In the genomic region with DNA sequence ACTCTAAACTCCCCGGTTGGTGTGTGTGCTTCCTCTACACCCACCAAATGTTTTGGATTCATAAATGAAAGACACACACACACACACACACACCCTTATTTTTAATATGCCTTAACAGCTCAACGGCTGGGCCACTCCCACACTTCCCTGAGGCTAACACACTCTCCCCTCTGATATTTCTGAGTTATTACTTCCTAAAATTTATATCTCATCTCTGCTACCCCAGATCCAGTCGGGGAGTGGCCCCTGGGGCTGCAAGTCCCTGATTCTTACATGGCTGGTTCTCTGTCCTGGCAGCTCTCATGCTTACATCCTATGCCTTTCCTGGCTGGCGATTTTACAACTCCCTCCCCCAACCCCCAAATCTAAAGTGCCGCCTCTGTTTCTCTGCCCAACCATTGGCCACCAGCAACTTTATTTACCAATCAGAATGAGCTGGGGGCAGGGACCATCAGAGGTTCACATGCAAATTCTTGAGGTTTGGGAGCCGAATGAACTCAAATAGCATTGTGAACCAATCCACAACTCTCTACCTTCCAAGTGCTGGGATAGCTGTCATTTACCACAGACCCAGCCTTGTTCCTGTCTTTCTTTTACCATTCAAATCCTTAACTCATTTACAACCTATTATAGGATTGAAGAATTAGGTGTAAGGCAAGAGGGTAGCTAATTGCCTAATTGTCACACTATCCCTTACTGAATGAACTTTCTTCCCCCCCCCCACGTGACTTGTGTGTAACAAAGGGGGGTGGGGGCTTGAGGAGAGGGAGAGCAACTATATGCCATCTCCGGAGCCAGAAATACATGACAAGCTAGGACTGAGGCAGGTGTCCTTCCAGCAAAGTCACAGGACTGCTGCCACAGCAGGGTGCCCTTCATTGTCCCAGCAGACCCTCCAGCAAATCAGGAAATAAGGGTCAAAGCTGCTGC, we compare ENCODE assay signal across 12 mouse cellular contexts. TPM values are rescaled to one million over a fixed set of nuclear protein-coding genes. Genes with fewer than 3 reads are reported as not detected.
DNase-seq lines count a peak whose midpoint lies in the region; ATAC-seq lines count a peak whose summit lies in the region.
"Had no signal": no experiment of that assay in that cellular context is flagged by ENCODE, and none has a peak within 500 bp of the region (broad histone marks: within the 10 kb centered on the region; RNA-seq: fewer than 3 reads in every experiment).

No protein-coding gene starts in this region.

- H3K9ac ChIP-seq in midbrain, embryonic 11.5 days (ENCODE audit: low read length) = no peak overlapping the region
- H3K9ac ChIP-seq in midbrain, embryonic 15.5 days = no peak overlapping the region
- no peak overlapping the region for H3K9ac ChIP-seq in embryonic facial prominence, embryonic 11.5 days (replicated peaks; ENCODE audit: low read length)

- H3K36me3 ChIP-seq in midbrain, embryonic 11.5 days (ENCODE audit: control insufficient read depth, insufficient read depth, low read length) = no peaks in the 10 kb centered on the region
- no peaks in the 10 kb centered on the region for H3K36me3 ChIP-seq in midbrain, embryonic 15.5 days (replicated peaks)
- H3K36me3 ChIP-seq in embryonic facial prominence, embryonic 11.5 days (replicated peaks; ENCODE audit: control insufficient read depth, insufficient read depth, low read depth, low read length) = no peaks in the 10 kb centered on the region

- H3K4me1 ChIP-seq in midbrain, embryonic 11.5 days (ENCODE audit: control insufficient read depth, insufficient read depth, low read length) = peaks cover 9% of the 10 kb centered on the region; the same call in 1 of the 2 replicates
- peaks cover 3% of the 10 kb centered on the region; the same call in 1 of the 2 replicates for H3K4me1 ChIP-seq in midbrain, embryonic 15.5 days
- no peaks in the 10 kb centered on the region for H3K4me1 ChIP-seq in embryonic facial prominence, embryonic 11.5 days (ENCODE audit: control insufficient read depth, insufficient read depth, low read length)

- H3K27me3 ChIP-seq in midbrain, embryonic 11.5 days (ENCODE audit: control insufficient read depth, insufficient read depth, low read length) = no peaks in the 10 kb centered on the region
- H3K27me3 ChIP-seq in midbrain, embryonic 15.5 days (replicated peaks) = no peaks in the 10 kb centered on the region
- H3K27me3 ChIP-seq in embryonic facial prominence, embryonic 11.5 days (ENCODE audit: control insufficient read depth, insufficient read depth, low read length) = no peaks in the 10 kb centered on the region
- H3K27me3 ChIP-seq: Patski had no signal

- no peak overlapping the region for H3K27ac ChIP-seq in midbrain, embryonic 11.5 days (ENCODE audit: low read depth, low read length)
- H3K27ac ChIP-seq in midbrain, embryonic 15.5 days = no peak overlapping the region
- H3K27ac ChIP-seq in embryonic facial prominence, embryonic 11.5 days (replicated peaks; ENCODE audit: low read depth, low read length) = no peak overlapping the region

- H3K4me3 ChIP-seq in midbrain, embryonic 11.5 days (ENCODE audit: low read depth, low read length) = no peak overlapping the region
- H3K4me3 ChIP-seq in midbrain, embryonic 15.5 days = no peak overlapping the region
- no peak overlapping the region for H3K4me3 ChIP-seq in embryonic facial prominence, embryonic 11.5 days (ENCODE audit: low read depth, low read length)

- H3K9me3 ChIP-seq in midbrain, embryonic 11.5 days (ENCODE audit: control insufficient read depth, low read length) = no peaks in the 10 kb centered on the region
- no peaks in the 10 kb centered on the region for H3K9me3 ChIP-seq in midbrain, embryonic 15.5 days
- H3K9me3 ChIP-seq in embryonic facial prominence, embryonic 11.5 days (replicated peaks; ENCODE audit: control insufficient read depth, low read length) = no peaks in the 10 kb centered on the region

- H3K4me2 ChIP-seq in midbrain, embryonic 11.5 days = no peak overlapping the region
- H3K4me2 ChIP-seq in midbrain, embryonic 15.5 days = no peak overlapping the region
- H3K4me2 ChIP-seq in embryonic facial prominence, embryonic 11.5 days (ENCODE audit: low read depth, low read length) = no peak overlapping the region

- ATAC-seq in midbrain, embryonic 11.5 days (ENCODE audit: low FRiP score) = peak; percentile 54
- ATAC-seq in midbrain, embryonic 15.5 days (replicated peaks) = no peak
- ATAC-seq in embryonic facial prominence, embryonic 11.5 days (replicated peaks; ENCODE audit: insufficient number of reproducible peaks, low FRiP score, low TSS enrichment, low read depth) = no peak
- ATAC-seq in megakaryocyte, adult 5-6 weeks (ENCODE audit: poor library complexity, severe bottlenecking) = 0 out of 2 replicates have a peak, but pooled peaks have one; percentile 46
- ATAC-seq: lung, postnatal 0 days; Patski had no signal

- 17% methylated on average over 8 of the region's 8 CpGs for WGBS in midbrain, embryonic 11.5 days
- 18% methylated on average over 8 of the region's 8 CpGs for WGBS in midbrain, embryonic 15.5 days
- 21% methylated on average over 8 of the region's 8 CpGs for WGBS in embryonic facial prominence, embryonic 11.5 days

- DNase-seq in midbrain, embryonic 11.5 days (ENCODE audit: low spot score, missing footprints) = peak; percentile 88
- DNase-seq in WW6 (ENCODE audit: low read depth, low spot score) = peak; percentile 78
- DNase-seq in embryonic facial prominence, embryonic 11.5 days (ENCODE audit: low spot score) = peak; percentile 57
- DNase-seq in frontal cortex, adult 2 months (ENCODE audit: extremely low spot score in 1 of 2, low spot score in 1 of 2) = no peak
- DNase-seq in gastrocnemius, adult 18-20 months (ENCODE audit: low spot score) = no peak
- no peak for DNase-seq in urinary bladder, adult 2 months (ENCODE audit: low spot score)
- DNase-seq: cerebellum, postnatal 25 days; kidney, postnatal 14 days had no signal

RNA-seq across cellular contexts. Expression of a gene that starts 3.7 kb away (rescaled TPM):
- polyA plus RNA-seq in midbrain, embryonic 11.5 days (2014; fragmentation: Nextera tagmentation; extraction: Ambion mirVana) = 0.04 TPM in 1 of 2 replicates, not detected in the other
- 0.05 and 0.08 TPM in 2 replicates for polyA plus RNA-seq in midbrain, embryonic 15.5 days (2015; fragmentation: Nextera tagmentation; extraction: Ambion mirVana)
- polyA plus RNA-seq in embryonic facial prominence, embryonic 11.5 days (2014; fragmentation: Nextera tagmentation; extraction: Ambion mirVana) = 0.07 TPM in 1 of 2 replicates, not detected in the other
- 0.27 TPM in 1 of 2 replicates, not detected in the other for total RNA-seq in megakaryocyte, adult 5-6 weeks (2015)
- total RNA-seq in megakaryocyte, adult 5-6 weeks (2017) = not detected in 2 replicates
- polyA plus RNA-seq in frontal cortex, adult 2 months (2012; rRNA removed) = 0.32 and 0.38 TPM in 2 replicates
- not detected for total RNA-seq in gastrocnemius, adult 18-20 months (2021)
- polyA plus RNA-seq in urinary bladder, adult 2 months (2012; rRNA removed) = 3.9 and 4.3 TPM in 2 replicates

RNA-seq across cellular contexts. Expression of a gene that starts 36.5 kb away (rescaled TPM):
- polyA plus RNA-seq in midbrain, embryonic 11.5 days (2014; fragmentation: Nextera tagmentation; extraction: Ambion mirVana) = 404 and 408 TPM in 2 replicates
- polyA plus RNA-seq in midbrain, embryonic 15.5 days (2015; fragmentation: Nextera tagmentation; extraction: Ambion mirVana) = 255 and 270 TPM in 2 replicates
- polyA plus RNA-seq in embryonic facial prominence, embryonic 11.5 days (2014; fragmentation: Nextera tagmentation; extraction: Ambion mirVana) = 443 and 451 TPM in 2 replicates
- total RNA-seq in megakaryocyte, adult 5-6 weeks (2015) = 434 and 449 TPM in 2 replicates
- 184 and 195 TPM in 2 replicates for total RNA-seq in megakaryocyte, adult 5-6 weeks (2017)
- polyA plus RNA-seq in frontal cortex, adult 2 months (2012; rRNA removed) = 108 and 118 TPM in 2 replicates
- 10 to 100 TPM; 69.4 to 71.6 TPM for total RNA-seq in gastrocnemius, adult 18-20 months (2021)
- 240 and 294 TPM in 2 replicates for polyA plus RNA-seq in urinary bladder, adult 2 months (2012; rRNA removed)

Comparison
In these comparisons a context has a peak if more than half of its experiments do, and no peak if none do; other contexts are left out.
1. ATAC-seq: peak in midbrain, embryonic 11.5 days (single experiment) and megakaryocyte, adult 5-6 weeks (single experiment); none in midbrain, embryonic 15.5 days (single experiment) and embryonic facial prominence, embryonic 11.5 days (single experiment).
2. DNase-seq: peak in midbrain, embryonic 11.5 days (single experiment), WW6 (single experiment) and embryonic facial prominence, embryonic 11.5 days (single experiment); none in frontal cortex, adult 2 months (0 of 2), gastrocnemius, adult 18-20 months (single experiment) and urinary bladder, adult 2 months (single experiment).